Mouse (Mus musculus): ENCODE data around the gene Tet3. TPM values are rescaled to one million over a fixed set of nuclear protein-coding genes. Genes with fewer than 3 reads are reported as not detected.
A peak's percentile ranks its signal among the peaks of the same experiment; 100 is the strongest.

The Tet3 gene
- polyA plus RNA-seq, 1 experiment from 2014 or later = 47.1 TPM

DNA sequence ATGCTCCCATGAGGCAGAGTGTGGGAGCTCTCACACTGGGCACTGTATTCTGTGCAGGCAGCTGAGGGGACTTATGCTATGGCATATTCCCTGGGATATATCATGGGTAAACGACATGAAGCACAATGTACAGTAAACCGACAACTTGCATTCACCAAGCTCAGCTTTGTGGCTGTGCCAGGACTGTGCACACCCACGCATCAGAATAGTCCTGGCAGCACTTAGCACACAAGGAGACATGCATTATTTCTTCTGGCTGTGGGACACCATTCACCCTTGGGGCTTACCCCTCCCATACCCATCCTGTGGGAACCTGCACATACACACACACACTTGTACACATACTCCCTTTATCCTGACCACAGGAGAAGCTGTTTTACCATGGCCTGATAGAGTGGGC lies 20.3 kb downstream of the Tet3 start:
- Histone ChIP-seq H3K27ac (ENCODE audit: low read length) (no peak overlapping the region), H3K4me1 (replicated peaks; ENCODE audit: control insufficient read depth, insufficient read depth, low read length) (peaks cover 57% of the 10 kb centered on the region), H3K9me3 (ENCODE audit: control insufficient read depth, low read length) (no peaks in the 10 kb centered on the region), H3K27me3 (ENCODE audit: control insufficient read depth, insufficient read depth, low read depth, low read length) (no peaks in the 10 kb centered on the region), H3K4me2 (ENCODE audit: low read depth, low read length) (no peak overlapping the region), H3K4me3 (ENCODE audit: low read length) (no peak overlapping the region), H3K36me3 (ENCODE audit: control insufficient read depth, insufficient read depth, low read length) (peaks cover 2% of the 10 kb centered on the region; the same call in 1 of the 2 replicates), H3K9ac (ENCODE audit: low read length) (no peak overlapping the region)
- 70% methylated on average over 3 of the region's 3 CpGs for WGBS
- ATAC-seq (ENCODE audit: low read depth) = no peak

DNA sequence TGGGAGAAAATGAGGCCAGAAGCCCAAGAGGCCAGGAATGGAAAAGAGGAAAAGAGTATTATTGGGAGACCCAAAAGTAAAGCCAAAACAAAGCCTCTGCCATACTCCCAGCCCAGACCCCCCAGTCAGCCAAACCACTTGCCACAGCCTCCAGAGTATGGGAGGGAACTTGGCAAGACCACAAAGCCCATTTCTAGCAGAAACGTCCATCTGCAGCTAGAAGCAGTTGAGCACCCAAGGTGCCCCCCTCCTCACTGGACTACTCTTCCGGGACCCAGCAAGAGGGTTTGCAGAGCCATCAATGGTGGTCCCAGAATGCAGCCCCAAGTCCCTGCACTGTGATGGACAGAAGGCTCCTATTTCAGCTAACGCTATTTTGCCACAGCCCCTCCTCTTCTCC lies 21.1 kb downstream of the Tet3 start:
- no peak overlapping the region for H3K4me2 ChIP-seq (ENCODE audit: low read depth, low read length)
- no peak overlapping the region for H3K4me3 ChIP-seq (ENCODE audit: low read length)
- ATAC-seq (ENCODE audit: low read depth) = no peak
- peaks cover 2% of the 10 kb centered on the region; the same call in 1 of the 2 replicates for H3K36me3 ChIP-seq (ENCODE audit: control insufficient read depth, insufficient read depth, low read length)
- H3K9ac ChIP-seq (ENCODE audit: low read length) = no peak overlapping the region
- H3K27ac ChIP-seq (ENCODE audit: low read length) = no peak overlapping the region
- H3K4me1 ChIP-seq (replicated peaks; ENCODE audit: control insufficient read depth, insufficient read depth, low read length) = peaks cover 54% of the 10 kb centered on the region
- H3K9me3 ChIP-seq (ENCODE audit: control insufficient read depth, low read length) = no peaks in the 10 kb centered on the region
- WGBS = 53% methylated on average over 3 of the region's 3 CpGs
- H3K27me3 ChIP-seq (ENCODE audit: control insufficient read depth, insufficient read depth, low read depth, low read length) = no peaks in the 10 kb centered on the region

GRCm38 (mm10) chr6:83437225-83437624 lies 21.7 kb downstream of the Tet3 start:
- H3K36me3 ChIP-seq (ENCODE audit: control insufficient read depth, insufficient read depth, low read length) = peaks cover 2% of the 10 kb centered on the region; the same call in 1 of the 2 replicates
- 77% methylated on average over 3 of the region's 3 CpGs for WGBS
- no peak overlapping the region for H3K27ac ChIP-seq (ENCODE audit: low read length)

GRCm38 (mm10) chr6:83436547-83436946 lies 22.3 kb downstream of the Tet3 start:
- H3K27ac ChIP-seq (ENCODE audit: low read length) = no peak overlapping the region
- no peak overlapping the region for H3K4me2 ChIP-seq (ENCODE audit: low read depth, low read length)
- peaks cover 46% of the 10 kb centered on the region for H3K4me1 ChIP-seq (replicated peaks; ENCODE audit: control insufficient read depth, insufficient read depth, low read length)
- H3K9ac ChIP-seq (ENCODE audit: low read length) = no peak overlapping the region
- H3K4me3 ChIP-seq (ENCODE audit: low read length) = no peak overlapping the region
- H3K36me3 ChIP-seq (ENCODE audit: control insufficient read depth, insufficient read depth, low read length) = peaks cover 2% of the 10 kb centered on the region; the same call in 1 of the 2 replicates
- 65% methylated on average over 4 of the region's 4 CpGs for WGBS
- H3K9me3 ChIP-seq (ENCODE audit: control insufficient read depth, low read length) = no peaks in the 10 kb centered on the region
- ATAC-seq (ENCODE audit: low read depth) = no peak
- no peaks in the 10 kb centered on the region for H3K27me3 ChIP-seq (ENCODE audit: control insufficient read depth, insufficient read depth, low read depth, low read length)

More at GRCm38 (mm10) chr6:83437225-83437624, 21.7 kb downstream of the Tet3 start:
- Histone ChIP-seq H3K4me3 (ENCODE audit: low read length) (no peak overlapping the region), H3K4me2 (ENCODE audit: low read depth, low read length) (no peak overlapping the region), H3K9ac (ENCODE audit: low read length) (no peak overlapping the region), H3K9me3 (ENCODE audit: control insufficient read depth, low read length) (no peaks in the 10 kb centered on the region), H3K27me3 (ENCODE audit: control insufficient read depth, insufficient read depth, low read depth, low read length) (no peaks in the 10 kb centered on the region), H3K4me1 (replicated peaks; ENCODE audit: control insufficient read depth, insufficient read depth, low read length) (peaks cover 52% of the 10 kb centered on the region)
- ATAC-seq (ENCODE audit: low read depth) = no peak

DNA sequence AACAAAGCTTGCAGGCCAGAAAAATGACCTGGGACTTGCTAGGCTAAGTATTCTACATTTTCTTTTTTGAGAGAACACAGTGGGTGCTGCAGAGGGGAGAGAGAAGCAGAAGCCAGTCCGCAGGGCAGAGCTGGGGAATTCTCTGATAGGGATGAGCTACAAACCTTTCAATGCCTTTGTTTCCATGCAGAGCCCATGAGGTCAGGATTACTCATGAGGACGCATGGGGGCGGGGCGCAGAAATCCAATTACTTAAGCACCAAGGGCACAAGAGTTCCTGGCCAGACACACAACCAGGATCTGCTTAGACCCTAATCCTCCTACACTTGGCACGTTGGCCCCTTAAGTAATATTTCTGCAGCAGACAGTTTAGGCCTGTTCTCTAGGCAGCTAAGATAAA lies 23.7 kb downstream of the Tet3 start:
- Histone ChIP-seq H3K4me1 (replicated peaks; ENCODE audit: control insufficient read depth, insufficient read depth, low read length) (peaks cover 41% of the 10 kb centered on the region), H3K27ac (ENCODE audit: low read length) (no peak overlapping the region), H3K27me3 (ENCODE audit: control insufficient read depth, insufficient read depth, low read depth, low read length) (no peaks in the 10 kb centered on the region), H3K4me2 (ENCODE audit: low read depth, low read length) (no peak overlapping the region), H3K4me3 (ENCODE audit: low read length) (no peak overlapping the region), H3K9ac (ENCODE audit: low read length) (no peak overlapping the region), H3K9me3 (ENCODE audit: control insufficient read depth, low read length) (no peaks in the 10 kb centered on the region), H3K36me3 (ENCODE audit: control insufficient read depth, insufficient read depth, low read length) (peaks cover 2% of the 10 kb centered on the region; the same call in 1 of the 2 replicates)
- ATAC-seq (ENCODE audit: low read depth) = no peak
- 66% methylated on average over 5 of the region's 5 CpGs for WGBS

DNA sequence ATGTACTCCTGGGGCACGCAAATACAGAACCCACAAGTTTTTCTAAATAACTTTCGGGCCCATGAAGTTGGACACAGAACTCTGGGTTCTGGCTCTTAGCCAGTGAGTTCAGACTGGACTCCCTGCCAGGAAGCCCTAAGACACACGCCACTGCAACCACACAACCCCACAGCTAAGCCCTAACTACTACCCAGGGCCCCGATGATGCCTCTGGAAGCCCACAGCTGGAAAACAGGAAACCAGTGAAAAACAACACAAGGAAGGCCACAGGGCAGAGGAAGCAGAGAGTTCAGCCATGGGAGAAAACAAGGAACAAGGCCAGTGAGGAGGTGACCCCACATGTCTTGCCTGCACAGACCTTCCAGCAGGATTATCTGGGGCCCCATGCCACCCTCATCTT lies 25.3 kb downstream of the Tet3 start:
- Histone ChIP-seq H3K36me3 (ENCODE audit: control insufficient read depth, insufficient read depth, low read length) (peaks cover 2% of the 10 kb centered on the region; the same call in 1 of the 2 replicates), H3K4me1 (replicated peaks; ENCODE audit: control insufficient read depth, insufficient read depth, low read length) (peaks cover 28% of the 10 kb centered on the region), H3K9ac (ENCODE audit: low read length) (peak overlapping the region; percentile 24; the same call in 1 of the 2 replicates), H3K27ac (ENCODE audit: low read length) (peak overlapping the region; percentile 49; the same call in 1 of the 2 replicates), H3K4me3 (ENCODE audit: low read length) (no peak overlapping the region), H3K4me2 (ENCODE audit: low read depth, low read length) (no peak overlapping the region), H3K27me3 (ENCODE audit: control insufficient read depth, insufficient read depth, low read depth, low read length) (no peaks in the 10 kb centered on the region), H3K9me3 (ENCODE audit: control insufficient read depth, low read length) (no peaks in the 10 kb centered on the region)
- 55% methylated on average over 4 of the region's 4 CpGs for WGBS
- 0 out of 2 replicates have a peak, but pooled peaks have one; percentile 18 for ATAC-seq (ENCODE audit: low read depth)

- no peaks in the 10 kb centered on the region for H3K9me3 ChIP-seq (ENCODE audit: control insufficient read depth, low read length)
- no peaks in the 10 kb centered on the region for H3K27me3 ChIP-seq (ENCODE audit: control insufficient read depth, insufficient read depth, low read depth, low read length)
- ATAC-seq (ENCODE audit: low read depth) = peak; percentile 59; the same call in 1 of the 2 replicates
- H3K4me2 ChIP-seq (ENCODE audit: low read depth, low read length) = no peak overlapping the region
- H3K27ac ChIP-seq (ENCODE audit: low read length) = peak overlapping the region; percentile 20; the same call in 1 of the 2 replicates
- H3K4me1 ChIP-seq (replicated peaks; ENCODE audit: control insufficient read depth, insufficient read depth, low read length) = peaks cover 30% of the 10 kb centered on the region
- H3K4me3 ChIP-seq (ENCODE audit: low read length) = no peak overlapping the region
- WGBS = 61% methylated on average over 7 of the region's 7 CpGs
- 0 out of 2 replicates have a peak, but pooled peaks cover 5% of the 10 kb centered on the region for H3K36me3 ChIP-seq (ENCODE audit: control insufficient read depth, insufficient read depth, low read length)
- H3K9ac ChIP-seq (ENCODE audit: low read length) = no peak overlapping the region
These were observed 25.9 kb downstream of the Tet3 start for GRCm38 (mm10) chr6:83432966-83433365.

DNA sequence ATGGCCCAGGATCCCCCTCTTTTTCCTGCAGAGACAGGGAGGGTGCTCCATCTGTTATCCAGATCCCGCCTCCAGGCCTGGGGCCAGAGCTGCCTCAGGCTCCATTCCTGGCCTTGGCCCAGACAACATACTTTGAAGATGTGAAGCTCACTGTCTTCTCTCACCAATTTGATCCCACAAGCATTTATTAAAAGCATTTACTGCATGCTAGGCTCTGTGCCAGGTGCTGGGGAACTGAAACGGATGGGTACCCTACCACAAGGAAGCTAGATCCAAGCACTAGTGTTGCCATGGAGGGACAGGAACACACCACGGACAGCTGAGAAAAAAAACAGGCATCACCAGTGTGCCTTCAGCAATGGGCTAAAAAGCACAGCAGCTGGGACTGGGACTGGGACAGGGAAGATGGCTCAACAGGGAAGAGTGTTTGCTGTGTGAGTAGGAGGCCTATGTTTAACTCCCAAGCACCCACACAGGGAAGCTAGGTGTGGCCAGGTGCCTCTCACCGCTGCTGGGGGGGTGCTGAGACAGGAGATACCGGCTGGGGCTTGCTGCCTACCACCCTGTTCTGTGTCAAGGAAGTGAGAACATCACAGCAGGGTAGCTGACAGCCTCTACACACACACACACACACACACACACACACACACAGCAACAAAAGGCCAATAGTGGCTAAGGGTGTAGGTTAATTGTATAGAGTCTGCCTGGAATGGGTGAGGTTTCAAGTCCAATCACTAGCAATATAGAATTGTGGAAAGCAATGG lies 30.7 kb downstream of the Tet3 start:
- WGBS = 27% methylated on average over 5 of the region's 5 CpGs
- no peak overlapping the region for H3K4me2 ChIP-seq (ENCODE audit: low read depth, low read length)
- H3K4me1 ChIP-seq (replicated peaks; ENCODE audit: control insufficient read depth, insufficient read depth, low read length) = peaks cover 25% of the 10 kb centered on the region
- no peaks in the 10 kb centered on the region for H3K27me3 ChIP-seq (ENCODE audit: control insufficient read depth, insufficient read depth, low read depth, low read length)
- H3K9ac ChIP-seq (ENCODE audit: low read length) = no peak overlapping the region
- no peak overlapping the region for H3K4me3 ChIP-seq (ENCODE audit: low read length)
- H3K27ac ChIP-seq (ENCODE audit: low read length) = peak overlapping the region; percentile 36
- peaks cover 12% of the 10 kb centered on the region; the same call in 1 of the 2 replicates for H3K36me3 ChIP-seq (ENCODE audit: control insufficient read depth, insufficient read depth, low read length)
- no peaks in the 10 kb centered on the region for H3K9me3 ChIP-seq (ENCODE audit: control insufficient read depth, low read length)
- peak; percentile 75; the same call in 1 of the 2 replicates for ATAC-seq (ENCODE audit: low read depth)

DNA sequence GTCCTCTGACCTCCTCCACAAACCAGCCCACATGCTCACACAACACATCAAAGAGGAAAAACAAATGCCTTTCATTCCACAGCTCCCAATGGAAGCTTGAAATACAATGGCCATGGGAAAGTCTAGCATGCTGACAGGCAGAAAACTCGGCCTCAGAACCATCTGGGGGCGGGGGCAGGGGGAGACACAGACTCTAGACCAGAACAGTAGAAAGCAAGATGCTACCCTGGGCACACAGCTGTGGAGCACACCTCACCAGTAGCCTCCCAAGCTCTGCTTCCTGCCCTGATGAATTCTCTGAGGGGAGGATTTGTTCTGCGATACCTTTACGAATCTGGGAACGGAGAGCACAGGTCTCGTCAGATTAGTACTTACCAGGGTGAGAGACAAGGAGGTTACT lies 31.4 kb downstream of the Tet3 start:
- 64% methylated on average over 6 of the region's 6 CpGs for WGBS
- Histone ChIP-seq H3K4me1 (replicated peaks; ENCODE audit: control insufficient read depth, insufficient read depth, low read length) (peaks cover 26% of the 10 kb centered on the region), H3K4me3 (ENCODE audit: low read length) (no peak overlapping the region), H3K27ac (ENCODE audit: low read length) (peak overlapping the region; percentile 36; the same call in 1 of the 2 replicates), H3K27me3 (ENCODE audit: control insufficient read depth, insufficient read depth, low read depth, low read length) (no peaks in the 10 kb centered on the region), H3K9ac (ENCODE audit: low read length) (no peak overlapping the region), H3K36me3 (ENCODE audit: control insufficient read depth, insufficient read depth, low read length) (peaks cover 12% of the 10 kb centered on the region; the same call in 1 of the 2 replicates), H3K9me3 (ENCODE audit: control insufficient read depth, low read length) (no peaks in the 10 kb centered on the region), H3K4me2 (ENCODE audit: low read depth, low read length) (no peak overlapping the region)
- 0 out of 2 replicates have a peak, but pooled peaks have one; percentile 15 for ATAC-seq (ENCODE audit: low read depth)
